Mouse (Mus musculus) bone marrow macrophage, adult 2 months (primary cell): ENCODE measurements around the gene Txnrd1.

ENCODE experiments used
- CTCF ChIP-seq: IDR thresholded peaks from 2 replicates; pipeline ENCODE4 v1.5.1; 2012; ENCODE audit warnings: low read depth, mild to moderate bottlenecking, low read length, moderate library complexity
- POLR2A ChIP-seq: IDR thresholded peaks from 2 replicates; pipeline ENCODE4 v1.6.1; 2012; ENCODE audit warnings: mild to moderate bottlenecking, low read depth, low read length, borderline replicate concordance

DNA sequence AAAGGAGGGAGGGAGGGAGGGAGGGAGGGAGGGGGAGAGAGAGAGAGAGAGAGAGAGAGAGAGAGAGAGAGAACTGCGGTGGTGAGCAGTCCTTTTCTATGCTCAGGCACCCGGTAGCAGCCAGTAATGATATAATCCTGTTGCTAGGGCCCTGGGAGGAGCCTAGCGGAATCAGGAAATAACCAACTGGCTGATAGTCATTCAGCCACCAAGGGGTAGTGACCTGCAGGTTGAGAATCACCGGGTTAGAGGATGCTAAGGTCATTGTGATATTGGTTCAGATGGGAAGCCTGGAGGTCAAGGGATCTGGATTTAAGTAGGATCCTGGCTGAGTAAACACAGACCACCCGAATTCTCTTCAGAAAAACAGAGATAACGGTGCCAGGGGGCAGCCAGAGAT, 25.6 kb upstream of the Txnrd1 start:
- TF ChIP-seq POLR2A (no peak), CTCF (no peak)
